8 mouse cellular contexts compared by ENCODE assay signal in genomic region chr2:102900230-102900721, GRCm38 (mm10). TPM values are rescaled to one million over a fixed set of nuclear protein-coding genes. Genes with fewer than 3 reads are reported as not detected.
DNase-seq lines count a peak whose midpoint lies in the region; ATAC-seq and TF ChIP-seq lines count a peak whose summit lies in the region.

No protein-coding gene starts in this region.

- no peak for DNase-seq in kidney, postnatal 0 days (ENCODE audit: low spot score)
- no peak for DNase-seq in kidney, postnatal 25 days
- no peak for DNase-seq in hindbrain, embryonic 14.5 days (ENCODE audit: low spot score)
- DNase-seq in left cerebral cortex, postnatal 10 days (ENCODE audit: extremely low spot score in 1 of 2, low spot score in 2 of 2) = no peak
- DNase-seq in adrenal gland, adult 18-20 months (ENCODE audit: low spot score in 2 of 2) = no peak
- DNase-seq in cerebellum, adult 8-10 months = no peak

- H3K27me3 ChIP-seq in kidney, postnatal 0 days (ENCODE audit: insufficient read depth, low read length) = no peaks in the 10 kb centered on the region
- H3K27me3 ChIP-seq in hindbrain, embryonic 14.5 days (ENCODE audit: control insufficient read depth, insufficient read depth, low read length) = 0 out of 2 replicates have a peak, but pooled peaks cover 9% of the 10 kb centered on the region

- no peak overlapping the region for H3K9ac ChIP-seq in kidney, postnatal 0 days (ENCODE audit: low read depth, low read length)
- H3K9ac ChIP-seq in hindbrain, embryonic 14.5 days = no peak overlapping the region

- no peaks in the 10 kb centered on the region; the same call in 1 of the 2 replicates for H3K4me1 ChIP-seq in kidney, postnatal 0 days (replicated peaks; ENCODE audit: insufficient read depth, low read length)
- H3K4me1 ChIP-seq in brown adipose tissue, adult 24 weeks (ENCODE audit: control insufficient read depth, insufficient read depth, insufficient read length, low read length) = 0 out of 2 replicates have a peak, but pooled peaks cover 3% of the 10 kb centered on the region
- H3K4me1 ChIP-seq in hindbrain, embryonic 14.5 days (replicated peaks; ENCODE audit: control insufficient read depth, insufficient read depth, low read length) = peaks cover 4% of the 10 kb centered on the region; the same call in 1 of the 2 replicates

- no peak overlapping the region for H3K27ac ChIP-seq in kidney, postnatal 0 days
- no peak overlapping the region for H3K27ac ChIP-seq in brown adipose tissue, adult 24 weeks (replicated peaks; ENCODE audit: low read depth, low read length)
- no peak overlapping the region for H3K27ac ChIP-seq in hindbrain, embryonic 14.5 days
- H3K27ac ChIP-seq in macrophage = peak overlapping the region; percentile 84

- peak overlapping the region; percentile 86 for H3K4me2 ChIP-seq in kidney, postnatal 0 days (ENCODE audit: low read length)
- H3K4me2 ChIP-seq in hindbrain, embryonic 14.5 days (replicated peaks) = peak overlapping the region; percentile 46

- no peak for TF ChIP-seq CTCF in kidney, postnatal 0 days (IDR thresholded peaks at IDR 0.05; ENCODE audit: low read depth)

- intact Hi-C loops in left cerebral cortex, postnatal 10 days (cut with DNase I) = no loop called here

- H3K4me3 ChIP-seq in kidney, postnatal 0 days (replicated peaks; ENCODE audit: low read depth, low read length) = 0 out of 2 replicates have a peak overlapping the region, but pooled peaks have one; percentile 47
- peak overlapping the region; percentile 60 for H3K4me3 ChIP-seq in brown adipose tissue, adult 24 weeks (ENCODE audit: insufficient read depth, low read depth, low read length)
- no peak overlapping the region for H3K4me3 ChIP-seq in hindbrain, embryonic 14.5 days (replicated peaks; ENCODE audit: low read length)
- peak overlapping the region; percentile 74 for H3K4me3 ChIP-seq in macrophage (ENCODE audit: inconsistent target)

- no peaks in the 10 kb centered on the region for H3K36me3 ChIP-seq in kidney, postnatal 0 days (ENCODE audit: insufficient read depth, low read length)
- no peaks in the 10 kb centered on the region for H3K36me3 ChIP-seq in hindbrain, embryonic 14.5 days (replicated peaks; ENCODE audit: control insufficient read depth, insufficient read depth)
- no peaks in the 10 kb centered on the region for H3K36me3 ChIP-seq in macrophage (ENCODE audit: inconsistent target)

- peaks cover 63% of the 10 kb centered on the region for H3K79me2 ChIP-seq in macrophage (ENCODE audit: inconsistent target)

- ATAC-seq in kidney, postnatal 0 days (replicated peaks; ENCODE audit: low FRiP score, low read depth) = no peak
- ATAC-seq in hindbrain, embryonic 14.5 days (ENCODE audit: low FRiP score) = no peak

- H3K9me3 ChIP-seq in kidney, postnatal 0 days (replicated peaks; ENCODE audit: low read length) = no peaks in the 10 kb centered on the region
- no peaks in the 10 kb centered on the region for H3K9me3 ChIP-seq in hindbrain, embryonic 14.5 days (ENCODE audit: control insufficient read depth, low read length)

- 64% methylated on average over 7 of the region's 7 CpGs for whole genome bisulfite sequencing in kidney, postnatal 0 days
- 57% methylated on average over 7 of the region's 7 CpGs for WGBS in hindbrain, embryonic 14.5 days
- WGBS in macrophage (ENCODE audit: missing documents) = 0% methylated on average over 7 of the region's 7 CpGs

RNA-seq across cellular contexts. Expression of gene Cd44, which starts 1.2 kb away (rescaled TPM):
- polyA plus RNA-seq in kidney, postnatal 0 days (2015; fragmentation: Nextera tagmentation; extraction: Ambion mirVana) = 4.0 and 4.4 TPM in 2 replicates
- 2.5 and 4.8 TPM in 2 replicates for polyA plus RNA-seq in brown adipose tissue, adult 24 weeks (2012; ENCODE audit: insufficient read depth, insufficient read length, missing spikeins)
- polyA plus RNA-seq in hindbrain, embryonic 14.5 days (2014; fragmentation: Nextera tagmentation; extraction: Ambion mirVana) = 4.7 and 5.2 TPM in 2 replicates
- 1,000 to 10,000 TPM in 9 of 26 experiments, 100 to 1,000 TPM in 11, 10 to 100 TPM in 6; 63.7 to 5,506 (median 273) TPM for total RNA-seq in macrophage (2018; cell fraction: chromatin; rRNA removed)
- 1,000 to 10,000 TPM in 1 of 26 experiments, 100 to 1,000 TPM in 21, 10 to 100 TPM in 4; 88.7 to 1,140 (median 221) TPM for total RNA-seq in macrophage (2018; cell fraction: cytosol; rRNA removed)
- 1,000 to 10,000 TPM in 7 of 26 experiments, 100 to 1,000 TPM in 19; 112 to 3,963 (median 377) TPM for total RNA-seq in macrophage (2018; cell fraction: nucleus; rRNA removed)
- polyA plus RNA-seq in macrophage (2018) = 109 to 325 TPM (median 215 TPM) in 3 replicates
- total RNA-seq in left cerebral cortex, postnatal 10 days (2021) = 10 to 100 TPM; 10.8 to 13.1 TPM
- 10 to 100 TPM; 35.6 to 86.8 TPM for total RNA-seq in adrenal gland, adult 18-20 months (2021)

Comparison
In these comparisons a context has a peak if more than half of its experiments do, and no peak if none do; other contexts are left out.
1. RNA of gene Cd44, which starts 1.2 kb away (polyA plus RNA-seq): 109 to 325 TPM in macrophage; 2.5 to 4.8 TPM in brown adipose tissue, adult 24 weeks, 4.7 to 5.2 TPM in hindbrain, embryonic 14.5 days and 4.0 to 4.4 TPM in kidney, postnatal 0 days; every median in the first group is over 10 times any median in the second.